Mouse (Mus musculus) liver, embryonic 14.5 days (tissue): ENCODE results near the gene Vta1. TPM values are rescaled to one million over a fixed set of nuclear protein-coding genes. Genes with fewer than 3 reads are reported as not detected.

Source experiments
- ATAC-seq: fragments of 200-750 bp; cut with Nextera tagmentation; 2 replicates; pipeline ENCODE4 v1.8.0; 2017; ENCODE audit warnings: moderate number of reproducible peaks, mild to moderate bottlenecking, moderate library complexity; ENCODE audit not compliant: insufficient read depth
- DNase-seq, 3 experiments: peaks; one replicate each; pipeline ENCODE4 v3.0.0-alpha.2; 2012 to 2013; ENCODE audit warnings: low read depth in 3 of 3, low spot score in 3 of 3
- H3K27ac ChIP-seq: fragments of 300-500 bp; sonication (generic); 2 replicates; pipeline ENCODE4 v1.5.1; 2014; ENCODE audit warnings: moderate library complexity, mild to moderate bottlenecking, control low read depth, inconsistent platforms
- H3K27me3 ChIP-seq: fragments of 300-500 bp; sonication (generic); 2 replicates; pipeline ENCODE4 v1.6.1; 2014; ENCODE audit warnings: mild to moderate bottlenecking, low read length, moderate library complexity; ENCODE audit not compliant: control insufficient read depth, insufficient read depth
- H3K36me3 ChIP-seq: fragments of 300-500 bp; sonication (generic); replicated peaks from 2 replicates; pipeline ENCODE4 v1.6.1; 2014; ENCODE audit warnings: low read depth; ENCODE audit not compliant: control insufficient read depth, insufficient read depth
- H3K4me1 ChIP-seq, 2 experiments: fragments of 200-500 bp in 1 of 2; fragments of 300-500 bp in 1 of 2; sonication (generic) in 1 of 2; replicated peaks; 2 replicates each; pipeline ENCODE4 v1.6.1; 2012 to 2014; ENCODE audit warnings: antibody characterized with exemption in 1 of 2, inconsistent platforms in 1 of 2, low read length in 1 of 2; ENCODE audit not compliant: control insufficient read depth in 2 of 2, insufficient read depth in 2 of 2
- H3K4me2 ChIP-seq: fragments of 300-500 bp; sonication (generic); 2 replicates; pipeline ENCODE4 v1.6.1; 2014; ENCODE audit warnings: low read depth, mild to moderate bottlenecking, control low read depth, moderate library complexity
- H3K4me3 ChIP-seq, 2 experiments: fragments of 200-500 bp in 1 of 2; fragments of 300-500 bp in 1 of 2; sonication (generic) in 1 of 2; 2 replicates each; pipeline ENCODE4 v1.5.1; 2012 to 2014; ENCODE audit warnings: low read depth in 2 of 2, low read length in 2 of 2, mild to moderate bottlenecking in 2 of 2, control low read depth in 1 of 2, inconsistent platforms in 1 of 2, moderate library complexity in 1 of 2; ENCODE audit not compliant: insufficient read depth in 1 of 2
- H3K9ac ChIP-seq: fragments of 300-500 bp; sonication (generic); replicated peaks from 2 replicates; pipeline ENCODE4 v1.6.1; 2014; ENCODE audit warnings: mild to moderate bottlenecking, control low read depth, moderate library complexity
- H3K9me3 ChIP-seq: fragments of 300-500 bp; sonication (generic); 2 replicates; pipeline ENCODE4 v1.6.1; 2016; ENCODE audit warnings: low read length, mixed read lengths; ENCODE audit not compliant: control insufficient read depth
- CTCF ChIP-seq: IDR thresholded peaks from 2 replicates; pipeline ENCODE4 v1.5.1; 2016; ENCODE audit warnings: antibody characterized with exemption, low read depth, control low read depth
- EP300 ChIP-seq: IDR thresholded peaks from 2 replicates; pipeline ENCODE4 v1.6.1; 2016; ENCODE audit warnings: antibody characterized with exemption, low read depth
- WGBS: fragments of 180-500 bp; shearing (Covaris S2); extraction: QIAGEN DNeasy Blood & Tissue Kit; methylation state at CpG from one replicate; pipeline ENCODE4 v1.1.7; 2014; ENCODE audit not compliant: insufficient replicate concordance; 5-methylcytosine and 5-hydroxymethylcytosine counted together
- polyA plus RNA-seq, 2 experiments: library from polyadenylated mRNA; depleted of rRNA in 1 of 2; stranded (reverse) in 1 of 2; unstranded in 1 of 2; fragments of >200 nt; fragmentation: Nextera tagmentation in 1 of 2; extraction: Ambion mirVana in 1 of 2; gene quantifications; 2 replicates each; pipeline versions ENCODE4 v1.2.1 to v1.2.3; 2012 to 2014

Gene Vta1
- polyA plus RNA-seq, 2 experiments, result 22.8 to 41.4 TPM

DNA sequence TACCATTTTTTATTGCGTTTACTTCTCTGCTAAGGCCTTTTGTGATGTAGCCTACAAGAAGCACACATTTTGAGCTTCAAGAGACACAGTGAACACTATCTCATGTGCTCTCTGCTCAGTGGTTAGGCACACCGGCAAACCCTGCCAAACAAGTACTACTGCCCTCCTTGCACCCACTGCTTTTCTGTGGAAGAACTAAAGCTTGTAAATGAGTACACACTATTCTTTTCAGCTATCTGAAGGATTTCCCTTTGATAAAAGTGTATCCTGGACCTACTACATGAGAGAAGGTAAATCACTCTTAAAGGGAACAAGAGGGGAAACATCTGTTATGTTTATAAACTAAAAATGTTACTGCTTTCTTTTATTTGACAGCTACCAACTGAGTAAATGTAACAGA is 39.2 kb downstream of the Vta1 start:
- Histone ChIP-seq H3K4me2 (no peak overlapping the region), H3K9me3 (no peaks in the 10 kb centered on the region), H3K27ac (no peak overlapping the region), H3K36me3 (no peaks in the 10 kb centered on the region), H3K27me3 (no peaks in the 10 kb centered on the region), H3K4me3 (no peak overlapping the region), H3K9ac (no peak overlapping the region), H3K4me1 (no peaks in the 10 kb centered on the region)
- no peak for ATAC-seq
- no peak for DNase-seq
- TF ChIP-seq EP300, result no peak
- TF ChIP-seq CTCF, result no peak
- 74% methylated on average over 2 of the region's 2 CpGs for WGBS

DNA sequence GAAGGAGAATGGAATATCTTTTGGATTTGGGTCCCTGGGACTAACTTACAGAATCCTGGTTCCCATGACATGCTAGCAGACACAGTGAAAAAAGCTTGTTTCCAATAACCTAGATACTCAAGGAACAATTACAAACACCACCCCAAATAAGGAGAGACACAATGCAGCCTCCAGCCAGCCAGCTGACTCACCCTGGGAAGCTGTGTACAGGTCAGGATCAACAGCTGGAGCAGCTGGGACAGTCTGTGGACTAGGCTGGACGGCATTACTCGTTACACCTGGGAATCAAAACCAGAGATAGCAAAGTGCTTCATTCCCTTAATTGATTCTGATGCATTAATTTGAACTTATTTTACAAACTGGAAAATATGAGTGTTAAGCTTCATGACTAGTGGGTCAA is 44.5 kb downstream of the Vta1 start:
- no peak for DNase-seq
- Histone ChIP-seq H3K4me1 (no peaks in the 10 kb centered on the region), H3K9me3 (no peaks in the 10 kb centered on the region), H3K4me3 (no peak overlapping the region), H3K9ac (no peak overlapping the region), H3K27ac (no peak overlapping the region), H3K4me2 (no peak overlapping the region), H3K36me3 (no peaks in the 10 kb centered on the region), H3K27me3 (no peaks in the 10 kb centered on the region)
- TF ChIP-seq EP300 (no peak), CTCF (no peak)
- WGBS, result 80% methylated on average over 2 of the region's 2 CpGs
- no peak for ATAC-seq

DNA sequence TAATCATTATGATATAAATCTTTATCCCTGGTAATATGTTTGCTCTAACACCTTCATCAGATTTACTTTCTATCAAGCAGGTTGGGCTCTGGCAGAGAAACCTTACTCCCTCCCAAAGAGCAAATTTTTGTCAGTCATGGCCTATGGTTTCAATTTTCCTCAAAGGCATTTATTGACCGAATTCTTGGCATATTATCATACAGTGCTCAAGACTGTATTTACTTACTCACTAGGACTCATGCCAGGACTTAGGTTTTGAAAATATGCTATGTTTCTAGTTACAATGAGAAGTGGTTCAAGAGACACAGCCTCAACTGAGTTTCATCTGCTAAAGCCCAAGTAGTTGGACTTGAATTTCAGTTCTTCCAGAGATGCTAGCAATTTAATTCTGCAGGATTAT is 65.7 kb downstream of the Vta1 start:
- Histone ChIP-seq H3K4me2 (no peak overlapping the region), H3K4me1 (no peaks in the 10 kb centered on the region), H3K36me3 (no peaks in the 10 kb centered on the region), H3K9ac (no peak overlapping the region), H3K27ac (no peak overlapping the region), H3K27me3 (no peaks in the 10 kb centered on the region), H3K9me3 (no peaks in the 10 kb centered on the region), H3K4me3 (no peak overlapping the region)
- 52% methylated on average over 1 of the region's 1 CpGs for WGBS
- TF ChIP-seq CTCF (no peak), EP300 (no peak)
- ATAC-seq (no peak), DNase-seq (no peak)

DNA sequence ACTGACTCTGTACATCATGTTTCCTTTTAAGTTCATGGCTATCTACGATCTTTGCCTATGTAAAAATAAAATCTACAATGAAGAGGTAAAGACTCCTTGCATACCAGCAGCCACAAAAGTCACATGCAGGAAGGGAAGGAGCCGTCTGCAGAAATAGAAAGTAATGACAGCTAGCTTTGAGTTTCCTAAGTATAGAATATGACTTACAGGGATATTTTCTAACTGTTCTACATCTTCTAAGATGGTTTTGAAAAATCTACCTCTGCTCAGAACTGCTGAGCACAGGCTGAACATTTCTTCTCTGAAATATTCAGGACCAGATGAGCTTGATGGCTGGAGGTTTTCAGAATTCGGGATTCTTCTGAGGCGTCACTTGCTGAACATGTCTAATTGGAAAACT is 66.3 kb downstream of the Vta1 start:
- no peak overlapping the region for H3K27ac ChIP-seq
- WGBS, result 62% methylated on average over 4 of the region's 4 CpGs
- no peak for DNase-seq
- no peak overlapping the region for H3K4me2 ChIP-seq
- H3K4me1 ChIP-seq, result no peaks in the 10 kb centered on the region
- ATAC-seq, result no peak
- H3K4me3 ChIP-seq, result no peak overlapping the region
- TF ChIP-seq EP300 (no peak), CTCF (no peak)
- H3K9me3 ChIP-seq, result no peaks in the 10 kb centered on the region
- no peaks in the 10 kb centered on the region for H3K36me3 ChIP-seq
- H3K27me3 ChIP-seq, result no peaks in the 10 kb centered on the region
- no peak overlapping the region for H3K9ac ChIP-seq

DNA sequence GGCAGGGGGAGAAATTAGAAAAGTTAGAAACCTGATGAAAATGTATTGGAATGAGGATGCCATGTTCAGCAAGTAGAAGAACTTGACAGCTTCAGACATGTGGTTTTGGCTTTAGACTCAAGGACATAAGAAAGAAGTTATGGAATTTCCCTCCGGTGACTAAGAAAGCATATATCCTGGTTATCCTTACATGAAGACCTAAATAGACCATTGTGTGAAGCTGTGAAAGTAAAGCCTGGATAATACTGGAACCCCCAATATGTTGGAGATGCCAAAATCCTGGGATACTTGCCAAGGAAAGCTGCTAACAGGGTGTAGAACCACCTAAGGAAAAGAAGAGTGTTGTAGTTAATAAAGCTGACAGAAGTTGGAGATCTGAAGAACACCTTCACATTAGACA is 79.7 kb downstream of the Vta1 start:
- TF ChIP-seq CTCF, result no peak
- no peak for TF ChIP-seq EP300
- no peak overlapping the region for H3K4me3 ChIP-seq

More for the DNA sequence above, 79.7 kb downstream of the Vta1 start:
- no peak overlapping the region for H3K4me2 ChIP-seq
- H3K9me3 ChIP-seq, result no peaks in the 10 kb centered on the region
- H3K36me3 ChIP-seq, result no peaks in the 10 kb centered on the region
- H3K27ac ChIP-seq, result no peak overlapping the region
- no peak overlapping the region for H3K9ac ChIP-seq
- H3K4me1 ChIP-seq, result no peaks in the 10 kb centered on the region
- ATAC-seq, result no peak
- no peak for DNase-seq
- 89% methylated on average over 1 of the region's 1 CpGs for WGBS
- H3K27me3 ChIP-seq, result no peaks in the 10 kb centered on the region
